Mouse (Mus musculus) megakaryocyte-erythroid progenitor cell, adult 5 weeks (primary cell): Measurements from ENCODE around the gene Setdb2. TPM values are rescaled to one million over a fixed set of nuclear protein-coding genes. Genes with fewer than 3 reads are reported as not detected.

Experiments
- polyA plus RNA-seq: library from polyadenylated mRNA; stranded (reverse); fragments of >175 nt; gene quantifications from 2 replicates; pipeline ENCODE4 v1.2.3, GENCODE M21; 2012

Gene Setdb2
- 6.3 and 10.0 TPM in 2 replicates for polyA plus RNA-seq

DNA sequence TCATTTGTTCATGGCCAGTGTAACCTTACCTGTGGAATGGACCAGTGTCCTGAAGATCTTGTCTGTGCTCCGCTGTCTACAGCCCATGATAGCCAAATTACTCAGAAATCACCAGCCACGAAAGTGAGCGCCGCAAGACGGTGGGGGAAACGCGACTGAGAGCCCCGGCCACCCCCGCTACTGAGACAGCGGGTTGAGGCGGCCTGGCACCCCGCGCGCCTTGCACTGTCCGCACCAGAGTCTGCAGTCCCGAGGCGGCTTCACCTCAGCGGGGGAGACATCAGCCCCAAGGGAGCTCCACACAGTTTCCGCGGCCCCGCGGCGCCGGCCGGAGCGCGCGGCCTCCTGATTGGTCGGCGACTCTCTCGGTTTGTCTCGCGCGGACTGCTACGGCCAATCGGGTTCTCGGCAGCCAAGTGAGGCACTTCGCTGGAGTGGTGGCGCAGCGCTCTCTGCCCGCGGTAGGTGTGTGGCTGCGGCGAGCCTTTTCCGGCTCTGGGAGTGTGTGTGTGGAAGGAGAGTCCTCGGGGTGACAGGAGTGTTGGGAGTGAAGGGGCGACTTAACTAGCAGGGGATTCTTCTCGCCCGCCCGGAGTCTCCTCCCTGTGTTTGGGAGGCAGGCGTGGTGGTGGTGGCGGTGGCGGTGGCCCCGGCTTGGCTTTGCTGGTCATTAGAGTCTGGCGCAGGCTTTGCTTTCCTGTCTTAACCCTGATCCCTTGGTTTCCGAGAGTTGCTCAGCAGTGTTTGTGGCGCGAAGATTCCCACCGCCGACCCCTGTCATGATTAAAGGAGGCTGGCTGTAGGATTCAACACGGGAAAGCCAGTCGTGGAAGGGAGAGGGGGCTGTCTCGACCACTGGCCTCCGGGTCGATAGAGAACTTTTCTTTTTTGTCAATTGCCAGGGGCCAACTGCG, at the start of gene Setdb2, which contains the start of gene Cab39l:
Gene Setdb2, minus strand, starts transcription at position 327 of the 914 bp plus-strand sequence.
Gene Cab39l, plus strand, starts transcription at position 415 of the 914 bp plus-strand sequence.

DNA sequence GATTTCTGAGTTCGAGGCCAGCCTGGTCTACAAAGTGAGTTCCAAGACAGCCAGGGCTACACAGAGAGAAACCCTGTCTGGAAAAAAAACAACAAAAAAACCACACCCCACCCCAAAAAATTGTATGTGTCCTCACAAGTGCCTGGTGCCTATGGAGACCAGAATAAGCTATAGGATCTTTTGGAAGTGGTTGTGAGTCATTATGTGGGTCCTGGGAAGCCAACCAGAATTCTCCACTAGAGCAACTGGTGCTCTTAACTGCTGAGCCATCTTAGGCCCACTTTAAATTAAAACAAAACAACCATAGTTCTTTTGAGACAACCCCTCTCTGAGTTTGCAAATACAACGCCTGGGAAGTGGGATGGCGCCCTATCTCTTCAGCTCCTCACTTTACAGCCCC, 45.4 kb downstream of the Setdb2 start, which contains the start of gene Phf11c:
Gene Phf11c, minus strand, starts transcription at position 101 of the 400 bp plus-strand sequence.

DNA sequence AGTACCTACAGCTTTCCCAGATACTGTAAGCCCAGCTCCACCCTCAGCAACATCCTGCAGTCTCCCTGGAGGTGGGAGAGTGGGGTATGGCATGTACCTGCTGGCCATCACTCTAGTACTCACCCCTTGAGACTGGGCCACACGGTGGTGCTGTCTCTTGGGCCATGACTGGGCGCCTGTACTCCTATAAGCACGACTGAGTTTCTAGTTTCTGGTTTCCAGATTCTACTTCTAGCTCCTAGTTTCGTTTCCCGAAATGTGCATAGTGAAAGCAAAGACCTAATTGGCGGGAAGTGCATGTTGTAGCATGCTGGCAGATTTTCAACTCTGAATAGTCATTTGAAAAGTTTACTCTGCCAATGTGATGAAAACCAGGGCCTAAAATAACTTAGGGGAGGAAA, 75.4 kb downstream of the Setdb2 start, which contains the start of gene Phf11d:
Gene Phf11d, minus strand, starts transcription at position 227 of the 401 bp plus-strand sequence.

Other genes with a start within 250 kb of the Setdb2 start
- gene Rcbtb1, start 239.7 kb downstream of the Setdb2 start, polyA plus RNA-seq = 3.8 and 4.1 TPM in 2 replicates
- gene Gm6904, start 180.7 kb downstream of the Setdb2 start, polyA plus RNA-seq = not detected in 2 replicates
- gene Phf11a, start 143.4 kb downstream of the Setdb2 start, polyA plus RNA-seq = 0.14 TPM in 1 of 2 replicates, not detected in the other
- gene Phf11b, start 99.5 kb downstream of the Setdb2 start, polyA plus RNA-seq = 0.24 and 0.25 TPM in 2 replicates
- 0.28 and 0.30 TPM in 2 replicates for gene Phf11d, start 75.4 kb downstream of the Setdb2 start, polyA plus RNA-seq
- 0.05 and 0.10 TPM in 2 replicates for gene Phf11c, start 45.5 kb downstream of the Setdb2 start, polyA plus RNA-seq
- gene Cab39l, start 88 bp upstream of the Setdb2 start, polyA plus RNA-seq = 1.4 and 2.2 TPM in 2 replicates
- 35.6 and 57.1 TPM in 2 replicates for gene Cdadc1, start 157.1 kb upstream of the Setdb2 start, polyA plus RNA-seq
- 1.2 and 1.4 TPM in 2 replicates for gene Shisa2, start 184.4 kb upstream of the Setdb2 start, polyA plus RNA-seq